Mouse (Mus musculus) kidney, embryonic 15.5 days (tissue): ENCODE data around the gene Slc44a1. TPM values are rescaled to one million over a fixed set of nuclear protein-coding genes. Genes with fewer than 3 reads are reported as not detected.
A peak's percentile ranks its signal among the peaks of the same experiment; 100 is the strongest.

Experiments used
- ATAC-seq: fragments of 200-750 bp; cut with Nextera tagmentation; replicated peaks from 2 replicates; pipeline ENCODE4 v1.8.0; 2017; ENCODE audit warnings: moderate TSS enrichment; ENCODE audit not compliant: low FRiP score
- H3K27ac ChIP-seq: fragments of 300-500 bp; sonication (generic); 2 replicates; pipeline ENCODE4 v1.5.1; 2015; ENCODE audit warnings: mild to moderate bottlenecking, inconsistent platforms
- H3K27me3 ChIP-seq: fragments of 300-500 bp; sonication (generic); 2 replicates; pipeline ENCODE4 v1.6.1; 2015; ENCODE audit warnings: inconsistent platforms
- H3K36me3 ChIP-seq: fragments of 300-500 bp; sonication (generic); 2 replicates; pipeline ENCODE4 v1.6.1; 2015; ENCODE audit warnings: inconsistent platforms
- H3K4me1 ChIP-seq: fragments of 300-500 bp; sonication (generic); 2 replicates; pipeline ENCODE4 v1.6.1; 2015; ENCODE audit warnings: inconsistent platforms
- H3K4me2 ChIP-seq: fragments of 300-500 bp; sonication (generic); 2 replicates; pipeline ENCODE4 v1.6.1; 2015; ENCODE audit warnings: moderate library complexity, mild to moderate bottlenecking, inconsistent platforms
- H3K4me3 ChIP-seq: fragments of 300-500 bp; sonication (generic); replicated peaks from 2 replicates; pipeline ENCODE4 v1.5.1; 2015; ENCODE audit warnings: mild to moderate bottlenecking, inconsistent platforms
- H3K9ac ChIP-seq: fragments of 300-500 bp; sonication (generic); 2 replicates; pipeline ENCODE4 v1.6.1; 2015; ENCODE audit warnings: mild to moderate bottlenecking, inconsistent platforms
- H3K9me3 ChIP-seq: fragments of 300-500 bp; sonication (generic); replicated peaks from 2 replicates; pipeline ENCODE4 v1.6.1; 2016; ENCODE audit warnings: inconsistent platforms
- WGBS: fragments of 180-500 bp; shearing (Covaris S2); methylation state at CpG from one replicate; pipeline ENCODE4 v1.1.7; 2015; ENCODE audit warnings: mixed read lengths; 5-methylcytosine and 5-hydroxymethylcytosine counted together
- polyA plus RNA-seq: library from polyadenylated mRNA; unstranded; fragments of >200 nt; fragmentation: Nextera tagmentation; extraction: Ambion mirVana; gene quantifications from 2 replicates; pipeline ENCODE4 v1.2.1, GENCODE M21; 2015

Slc44a1 gene
- polyA plus RNA-seq, 1 experiment from 2014 or later = 38.0 TPM

- Histone ChIP-seq H3K4me3 (no peak overlapping the region), H3K27ac (no peak overlapping the region), H3K9ac (no peak overlapping the region), H3K4me1 (peaks cover 5% of the 10 kb centered on the region; the same call in 1 of the 2 replicates), H3K4me2 (no peak overlapping the region), H3K27me3 (no peaks in the 10 kb centered on the region), H3K9me3 (no peaks in the 10 kb centered on the region), H3K36me3 (no peaks in the 10 kb centered on the region)
- 84% methylated on average over 5 of the region's 5 CpGs for WGBS
- no peak for ATAC-seq
Measured at GRCm38 (mm10) chr4:53410752-53411151, 29.5 kb upstream of the Slc44a1 start.

- no peak overlapping the region for H3K9ac ChIP-seq
- no peaks in the 10 kb centered on the region for H3K9me3 ChIP-seq
- no peaks in the 10 kb centered on the region for H3K36me3 ChIP-seq
- no peak overlapping the region for H3K27ac ChIP-seq
- no peak overlapping the region for H3K4me2 ChIP-seq
- 87% methylated on average over 9 of the region's 9 CpGs for WGBS
- no peaks in the 10 kb centered on the region for H3K27me3 ChIP-seq
- H3K4me1 ChIP-seq = peaks cover 5% of the 10 kb centered on the region; the same call in 1 of the 2 replicates
- no peak for ATAC-seq
- H3K4me3 ChIP-seq = no peak overlapping the region
Measured at GRCm38 (mm10) chr4:53411958-53412870, 28.0 kb upstream of the Slc44a1 start.

DNA sequence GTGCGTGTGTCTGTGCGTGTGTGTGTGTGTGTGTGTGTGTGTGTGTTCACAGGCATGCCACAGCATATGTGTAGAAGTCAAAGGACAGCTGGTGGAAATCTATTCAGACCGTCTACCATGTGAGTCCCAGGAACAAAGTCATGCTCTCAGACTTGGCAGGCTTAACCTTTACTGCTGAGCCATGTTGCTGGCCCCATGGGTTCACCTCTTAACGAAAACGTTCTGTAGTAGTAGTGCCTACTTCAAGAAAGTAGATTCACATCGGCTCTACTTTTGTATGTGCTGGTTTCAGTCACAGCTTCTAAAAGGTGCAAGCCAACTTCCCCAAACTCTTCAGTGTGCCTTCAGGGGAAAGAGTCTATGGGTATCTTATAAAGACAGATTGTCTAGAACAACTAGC lies 27.2 kb upstream of the Slc44a1 start:
- Histone ChIP-seq H3K4me3 (no peak overlapping the region), H3K4me1 (peaks cover 5% of the 10 kb centered on the region; the same call in 1 of the 2 replicates), H3K36me3 (no peaks in the 10 kb centered on the region), H3K9me3 (no peaks in the 10 kb centered on the region), H3K27me3 (no peaks in the 10 kb centered on the region), H3K9ac (no peak overlapping the region), H3K4me2 (no peak overlapping the region), H3K27ac (no peak overlapping the region)
- 87% methylated on average over 6 of the region's 6 CpGs for WGBS
- no peak for ATAC-seq

DNA sequence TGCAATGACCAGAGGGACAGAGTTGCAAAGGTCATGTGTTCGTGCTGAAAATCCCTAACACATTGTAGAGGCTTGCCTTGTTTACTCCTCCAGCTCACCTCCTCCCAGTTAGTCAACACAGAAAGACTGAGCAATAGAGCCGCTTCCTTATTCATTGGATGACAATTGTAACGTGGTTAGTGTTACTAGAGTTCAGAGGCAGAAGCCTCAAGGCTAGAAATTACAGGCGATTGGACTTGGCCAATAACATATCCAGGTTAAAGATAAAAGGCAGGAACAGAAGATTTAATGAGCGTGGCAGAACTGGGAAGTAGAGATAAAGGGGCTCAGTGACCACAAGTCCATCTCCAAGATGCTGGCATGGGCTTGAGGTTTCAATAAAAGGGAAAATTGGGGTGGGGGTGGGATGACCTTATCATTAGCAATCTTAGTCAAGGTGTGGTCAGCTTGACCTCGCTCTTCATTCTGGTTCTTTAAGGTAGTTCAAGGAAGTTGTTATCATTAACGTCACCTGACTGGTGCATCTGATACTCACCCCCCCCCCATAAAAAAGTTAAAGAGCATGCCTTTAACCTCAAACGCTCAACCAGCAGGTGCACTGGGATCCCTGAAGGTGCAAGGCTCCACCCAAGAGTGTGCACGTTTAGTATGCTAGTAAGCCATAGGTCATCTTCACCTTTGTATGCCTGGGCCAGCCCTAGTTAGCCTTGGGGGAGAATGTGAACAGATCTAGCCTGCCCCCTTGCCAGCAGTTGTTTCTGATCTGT lies 26.0 kb upstream of the Slc44a1 start:
- Histone ChIP-seq H3K27ac (no peak overlapping the region), H3K4me2 (no peak overlapping the region), H3K9me3 (no peaks in the 10 kb centered on the region), H3K36me3 (no peaks in the 10 kb centered on the region), H3K4me3 (no peak overlapping the region), H3K4me1 (peaks cover 5% of the 10 kb centered on the region; the same call in 1 of the 2 replicates), H3K9ac (no peak overlapping the region), H3K27me3 (no peaks in the 10 kb centered on the region)
- ATAC-seq = no peak
- 80% methylated on average over 9 of the region's 9 CpGs for whole genome bisulfite sequencing

DNA sequence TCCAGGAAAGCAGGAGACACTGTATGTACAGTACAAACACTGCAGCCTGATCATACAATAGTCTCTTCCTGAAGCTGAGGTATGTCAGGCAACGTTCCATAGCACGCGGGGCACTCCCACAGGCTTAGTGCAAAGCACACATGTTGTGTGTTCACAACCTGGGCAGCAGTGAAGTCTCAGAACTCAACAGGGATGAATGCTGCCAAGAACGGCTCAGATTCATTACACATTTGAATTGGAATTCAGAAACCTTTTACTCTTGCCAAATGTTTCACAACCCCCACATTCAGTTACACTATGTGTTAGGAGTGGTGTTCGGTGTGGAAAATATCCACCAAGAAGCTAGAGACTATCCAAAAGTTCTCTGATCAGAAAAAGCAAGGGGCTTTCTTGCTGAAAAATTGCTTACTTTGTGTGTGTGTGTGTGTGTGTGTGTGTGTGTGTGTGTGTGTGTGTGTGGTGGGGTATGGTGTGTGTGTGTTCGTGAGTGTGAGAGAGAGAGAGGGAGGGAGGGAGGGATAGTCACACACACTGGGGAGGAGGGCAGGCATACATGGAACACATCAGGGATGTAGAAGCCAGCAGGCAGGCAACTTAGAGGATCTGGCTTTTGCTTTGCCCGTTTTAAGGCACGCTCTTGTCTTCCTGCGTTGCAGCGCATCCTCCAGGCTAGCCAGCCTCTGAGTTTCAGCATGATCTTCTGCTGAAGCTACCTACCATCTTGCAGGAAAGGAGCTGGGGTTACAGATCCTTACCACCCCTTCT lies 24.2 kb upstream of the Slc44a1 start:
- 70% methylated on average over 9 of the region's 10 CpGs for WGBS
- Histone ChIP-seq H3K27me3 (no peaks in the 10 kb centered on the region), H3K4me1 (no peaks in the 10 kb centered on the region), H3K4me3 (no peak overlapping the region), H3K4me2 (no peak overlapping the region), H3K36me3 (no peaks in the 10 kb centered on the region), H3K9me3 (no peaks in the 10 kb centered on the region), H3K27ac (peak overlapping the region; percentile 9; the same call in 1 of the 2 replicates), H3K9ac (no peak overlapping the region)
- no peak for ATAC-seq

GRCm38 (mm10) chr4:53416928-53417327 lies 23.3 kb upstream of the Slc44a1 start:
- no peak overlapping the region for H3K4me2 ChIP-seq
- no peak overlapping the region for H3K9ac ChIP-seq
- no peak overlapping the region for H3K4me3 ChIP-seq
- 48% methylated on average over 7 of the region's 7 CpGs for WGBS
- H3K27ac ChIP-seq = peak overlapping the region; percentile 7; the same call in 1 of the 2 replicates
- H3K4me1 ChIP-seq = no peaks in the 10 kb centered on the region
- ATAC-seq = 0 out of 2 replicates have a peak, but pooled peaks have one; percentile 64
- no peaks in the 10 kb centered on the region for H3K27me3 ChIP-seq
- H3K9me3 ChIP-seq = no peaks in the 10 kb centered on the region
- no peaks in the 10 kb centered on the region for H3K36me3 ChIP-seq

DNA sequence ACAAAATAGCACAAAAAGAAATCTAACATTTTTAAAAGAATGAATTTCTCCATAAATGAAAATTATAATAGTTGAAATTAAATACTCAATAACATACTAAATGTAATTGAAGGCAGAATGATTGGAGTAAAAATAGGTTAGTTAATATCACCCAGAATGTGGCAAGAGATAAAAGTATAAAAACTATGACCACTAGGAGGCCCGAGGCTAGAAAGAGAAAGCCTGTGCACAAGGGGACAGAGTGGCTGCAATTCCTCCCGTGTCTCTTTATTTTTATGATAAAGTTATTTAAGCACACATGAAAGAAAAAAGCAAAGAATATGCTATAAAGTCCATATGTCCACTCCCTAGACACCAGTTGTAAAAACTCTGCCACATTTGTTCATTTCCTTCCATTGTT lies 17.4 kb upstream of the Slc44a1 start:
- no peaks in the 10 kb centered on the region for H3K9me3 ChIP-seq
- no peak overlapping the region for H3K9ac ChIP-seq
- no peaks in the 10 kb centered on the region for H3K27me3 ChIP-seq
- no peaks in the 10 kb centered on the region for H3K4me1 ChIP-seq
- no peak overlapping the region for H3K4me2 ChIP-seq
- no peak overlapping the region for H3K27ac ChIP-seq
- H3K36me3 ChIP-seq = no peaks in the 10 kb centered on the region
- ATAC-seq = no peak
- 68% methylated on average over 2 of the region's 2 CpGs for WGBS
- no peak overlapping the region for H3K4me3 ChIP-seq

DNA sequence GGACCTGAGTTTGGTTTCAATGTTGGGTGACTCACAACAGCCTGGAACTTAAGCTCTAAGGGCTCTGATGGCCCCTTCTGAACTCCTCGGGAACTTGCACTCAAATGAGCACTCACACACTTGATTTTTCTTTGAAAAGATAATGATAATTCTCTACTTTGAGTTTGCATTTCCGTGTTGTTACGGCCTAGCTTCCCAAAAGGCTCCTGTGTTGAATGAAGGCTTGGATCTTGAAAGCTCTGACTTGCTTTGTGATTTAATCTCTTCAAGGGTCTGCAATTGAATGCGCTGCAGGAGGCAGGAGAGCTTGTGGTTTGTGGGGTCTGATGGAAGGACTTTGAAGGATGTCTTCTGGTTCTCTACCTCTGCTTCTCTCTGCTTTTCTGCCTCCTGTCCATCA lies 13.1 kb upstream of the Slc44a1 start:
- Histone ChIP-seq H3K9ac (no peak overlapping the region), H3K36me3 (no peaks in the 10 kb centered on the region), H3K4me1 (peaks cover 6% of the 10 kb centered on the region; the same call in 1 of the 2 replicates), H3K9me3 (no peaks in the 10 kb centered on the region), H3K4me2 (no peak overlapping the region), H3K27me3 (no peaks in the 10 kb centered on the region), H3K27ac (no peak overlapping the region), H3K4me3 (no peak overlapping the region)
- 81% methylated on average over 4 of the region's 4 CpGs for WGBS
- ATAC-seq = no peak

DNA sequence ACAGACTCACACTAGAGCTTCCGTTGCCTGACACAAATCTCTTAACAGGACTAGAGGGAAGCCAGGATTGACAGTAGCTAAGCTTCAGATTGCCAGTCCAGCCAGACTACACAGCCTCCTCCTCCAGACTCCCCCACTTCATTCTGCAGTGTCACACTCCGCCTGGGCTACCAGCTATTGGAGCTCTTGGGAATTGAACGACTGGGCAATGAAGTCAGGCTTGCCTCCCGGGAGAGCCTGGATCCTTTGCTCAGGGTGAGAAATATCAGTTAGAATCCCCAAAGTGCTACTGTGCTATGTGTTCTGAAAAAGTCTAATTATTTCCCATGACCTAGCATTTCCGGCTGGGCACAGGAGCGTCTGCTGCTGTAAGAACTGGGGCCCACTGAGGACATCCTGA lies 9.7 kb upstream of the Slc44a1 start:
- no peak for ATAC-seq
- Histone ChIP-seq H3K36me3 (no peaks in the 10 kb centered on the region), H3K27me3 (no peaks in the 10 kb centered on the region), H3K27ac (no peak overlapping the region), H3K9ac (no peak overlapping the region), H3K9me3 (no peaks in the 10 kb centered on the region), H3K4me1 (peaks cover 6% of the 10 kb centered on the region; the same call in 1 of the 2 replicates), H3K4me2 (no peak overlapping the region), H3K4me3 (no peak overlapping the region)
- 24% methylated on average over 6 of the region's 6 CpGs for WGBS

- Histone ChIP-seq H3K9ac (no peak overlapping the region), H3K4me1 (peaks cover 6% of the 10 kb centered on the region; the same call in 1 of the 2 replicates), H3K27me3 (no peaks in the 10 kb centered on the region), H3K4me2 (no peak overlapping the region), H3K36me3 (no peaks in the 10 kb centered on the region), H3K4me3 (no peak overlapping the region), H3K9me3 (no peaks in the 10 kb centered on the region), H3K27ac (no peak overlapping the region)
- 87% methylated on average over 10 of the region's 10 CpGs for WGBS
- ATAC-seq = peak; percentile 62
Measured at GRCm38 (mm10) chr4:53431585-53432234, 8.5 kb upstream of the Slc44a1 start.

GRCm38 (mm10) chr4:53437110-53437755 lies 3.0 kb upstream of the Slc44a1 start:
- Histone ChIP-seq H3K9ac (no peak overlapping the region), H3K9me3 (no peaks in the 10 kb centered on the region), H3K27me3 (no peaks in the 10 kb centered on the region), H3K4me1 (peaks cover 40% of the 10 kb centered on the region), H3K4me2 (no peak overlapping the region), H3K36me3 (no peaks in the 10 kb centered on the region), H3K27ac (no peak overlapping the region), H3K4me3 (no peak overlapping the region)
- 58% methylated on average over 10 of the region's 10 CpGs for WGBS
- no peak for ATAC-seq
